Mouse (Mus musculus): ENCODE data around the gene AL731706.1.

The AL731706.1 gene

GRCm38 (mm10) chr2:136835882-136836281 lies 55.3 kb downstream of the AL731706.1 start:
- no peak for DNase-seq (ENCODE audit: extremely low spot score)

- DNase-seq (ENCODE audit: extremely low spot score) = no peak
These were observed 56.5 kb downstream of the AL731706.1 start for GRCm38 (mm10) chr2:136834715-136835075.

GRCm38 (mm10) chr2:136833976-136834714 lies 57.0 kb downstream of the AL731706.1 start:
- no peak for DNase-seq (ENCODE audit: extremely low spot score)

GRCm38 (mm10) chr2:136832936-136833335 lies 58.3 kb downstream of the AL731706.1 start:
- DNase-seq (ENCODE audit: extremely low spot score) = no peak
